Mouse (Mus musculus): ENCODE results near the gene Morc3.
A peak's percentile ranks its signal among the peaks of the same experiment; 100 is the strongest.
"Not testable (repeated sequence)": the region's sequence is repeated elsewhere in the genome, so short reads cannot be mapped to it uniquely, and the experiment has no call there.

The Morc3 gene

GRCm38 (mm10) chr16:93818691-93819324 is 13.1 kb upstream of the Morc3 start:
- DNase-seq (ENCODE audit: low read depth, low spot score): no peak

GRCm38 (mm10) chr16:93819325-93819696 is 12.6 kb upstream of the Morc3 start:
- DNase-seq (ENCODE audit: low read depth, low spot score): no peak

- no peak for DNase-seq (ENCODE audit: low read depth, low spot score)
Measured at GRCm38 (mm10) chr16:93820040-93820439, 11.9 kb upstream of the Morc3 start.

- no peak for DNase-seq (ENCODE audit: low read depth, low spot score)
Measured at GRCm38 (mm10) chr16:93821706-93822105, 10.2 kb upstream of the Morc3 start.

- not testable (repeated sequence) for DNase-seq (ENCODE audit: low read depth, low spot score)
Measured at GRCm38 (mm10) chr16:93822433-93823225, 9.3 kb upstream of the Morc3 start.

GRCm38 (mm10) chr16:93824799-93825198 is 7.1 kb upstream of the Morc3 start:
- DNase-seq (ENCODE audit: low read depth, low spot score): no peak

- DNase-seq (ENCODE audit: low read depth, low spot score): no peak
Measured at GRCm38 (mm10) chr16:93825463-93825862, 6.5 kb upstream of the Morc3 start.

GRCm38 (mm10) chr16:93826054-93826453 is 5.9 kb upstream of the Morc3 start:
- no peak for DNase-seq (ENCODE audit: low read depth, low spot score)

- not testable (repeated sequence) for DNase-seq (ENCODE audit: low read depth, low spot score)
Measured at GRCm38 (mm10) chr16:93826478-93826877, 5.4 kb upstream of the Morc3 start.

- no peak for DNase-seq (ENCODE audit: low read depth, low spot score)
Measured at GRCm38 (mm10) chr16:93826909-93827308, 5.0 kb upstream of the Morc3 start.

GRCm38 (mm10) chr16:93829526-93829925 is 2.4 kb upstream of the Morc3 start:
- DNase-seq (ENCODE audit: low read depth, low spot score): no peak

- no peak for DNase-seq (ENCODE audit: low read depth, low spot score)
Measured at GRCm38 (mm10) chr16:93830071-93830470, 1.9 kb upstream of the Morc3 start.

GRCm38 (mm10) chr16:93830916-93831315 is 1.0 kb upstream of the Morc3 start:
- DNase-seq (ENCODE audit: low read depth, low spot score): peak; percentile 46

GRCm38 (mm10) chr16:93832451-93833276 is 743 bp downstream of the Morc3 start:
- DNase-seq (ENCODE audit: low read depth, low spot score): no peak

GRCm38 (mm10) chr16:93833551-93833950 is 1.6 kb downstream of the Morc3 start:
- DNase-seq (ENCODE audit: low read depth, low spot score): no peak

GRCm38 (mm10) chr16:93834076-93834475 is 2.2 kb downstream of the Morc3 start:
- DNase-seq (ENCODE audit: low read depth, low spot score): no peak

GRCm38 (mm10) chr16:93839049-93839448 is 7.1 kb downstream of the Morc3 start:
- no peak for DNase-seq (ENCODE audit: low read depth, low spot score)

GRCm38 (mm10) chr16:93850527-93850926 is 18.6 kb downstream of the Morc3 start:
- no peak for DNase-seq (ENCODE audit: low read depth, low spot score)

GRCm38 (mm10) chr16:93859967-93860366 is 28.0 kb downstream of the Morc3 start:
- no peak for DNase-seq (ENCODE audit: low read depth, low spot score)

GRCm38 (mm10) chr16:93860686-93861085 is 28.8 kb downstream of the Morc3 start:
- no peak for DNase-seq (ENCODE audit: low read depth, low spot score)

- DNase-seq (ENCODE audit: low read depth, low spot score): no peak
Measured at GRCm38 (mm10) chr16:93874841-93875240, 42.9 kb downstream of the Morc3 start.

All from retina, adult 2 months (tissue).